Mouse (Mus musculus) Patski (cell line): ENCODE results near the gene Iqschfp. TPM values are rescaled to one million over a fixed set of nuclear protein-coding genes. Genes with fewer than 3 reads are reported as not detected.

ENCODE experiments used
- ATAC-seq: fragments of 100-300 bp; one replicate; pipeline ENCODE4 v1.8.0; 2021
- CTCF ChIA-PET: fragments of 350-600 bp; sonication (Branson Sonifier 250); formaldehyde crosslinking; loops from one replicate; lab custom pipeline; 2022; ENCODE audit warnings: inconsistent platforms; lab: Charles Lee
- POLR2A ChIA-PET: fragments of 350-600 bp; sonication (Branson Sonifier 250); formaldehyde crosslinking; loops from one replicate; lab custom pipeline; 2022; ENCODE audit warnings: antibody characterized with exemption, inconsistent platforms; lab: Charles Lee
- DNase-seq: peaks from one replicate; pipeline ENCODE4 v3.0.0-alpha.2; 2011; ENCODE audit warnings: low read depth, low spot score
- H3K27me3 ChIP-seq: fragments of 371-371 bp; one replicate; pipeline ENCODE4 v1.5.1; 2021
- CTCF ChIP-seq: fragments of 100-300 bp; IDR thresholded peaks from one replicate; pipeline ENCODE4 v1.5.1; 2021
- in situ Hi-C: fragments of 300-500 bp; cut with MboI; formaldehyde crosslinking; loops from 3 replicates; pipeline ENCODE4 v1.11.1; 2018; ENCODE audit warnings: low pct_unique_long_range_greater_than_20kb, mixed read lengths
- polyA plus RNA-seq: library from polyadenylated mRNA; unstranded; gene quantifications from one replicate; pipeline ENCODE4 v1.2.3, GENCODE M21; 2021

Gene Iqschfp
- polyA plus RNA-seq, 1 experiment from 2014 or later: not detected

- in situ Hi-C loops: loop anchor here (10.0 kb wide), 1 partner anchor 97 kb away; no protein-coding TSS in a partner anchor
- no peak for DNase-seq
- POLR2A ChIA-PET: no interaction called here
- H3K27me3 ChIP-seq: no peaks in the 10 kb centered on the region
- CTCF ChIA-PET: interaction anchor here (1.0 to 11.9 kb wide), 4 partner anchors 9 to 126 kb away, joined by 3 to 115 read pairs (median 32); no protein-coding TSS in a partner anchor
- ATAC-seq: no peak
- no peak for TF ChIP-seq CTCF
Measured at GRCm38 (mm10) chr3:68617708-68618107, 725.7 kb downstream of the Iqschfp start.

DNA sequence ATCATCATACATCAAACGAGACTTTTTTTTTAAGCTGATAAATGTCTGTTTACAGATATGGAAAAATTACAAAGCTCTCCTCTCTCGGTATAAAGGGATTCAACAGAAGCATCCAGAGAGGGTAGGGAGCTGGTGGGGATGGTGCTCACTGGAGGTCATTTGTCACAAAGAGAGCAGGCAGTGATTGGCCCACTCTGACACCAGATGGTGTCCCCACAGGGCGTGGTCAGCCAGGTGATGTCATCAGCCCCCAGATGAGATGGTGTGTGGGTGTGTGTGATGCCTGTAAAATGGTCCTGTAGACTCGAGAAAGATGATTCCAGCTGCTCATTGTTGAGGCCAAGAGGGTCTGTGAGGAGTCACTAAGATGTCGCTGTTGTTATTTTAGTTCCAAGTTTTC is 727.1 kb downstream of the Iqschfp start:
- no peak for TF ChIP-seq CTCF
- POLR2A ChIA-PET: interaction anchor here (0.8 kb wide), 1 partner anchor 12 kb away, joined by 3 read pairs; no protein-coding TSS in a partner anchor
- ATAC-seq (no peak), DNase-seq (no peak)
- H3K27me3 ChIP-seq: no peaks in the 10 kb centered on the region
- CTCF ChIA-PET: interaction anchor here (1.4 to 15.3 kb wide), 5 partner anchors 6 to 125 kb away, joined by 3 to 115 read pairs (median 4); no protein-coding TSS in a partner anchor
- in situ Hi-C loops: loop anchor here (10.0 kb wide), 1 partner anchor 96 kb away; no protein-coding TSS in a partner anchor

DNA sequence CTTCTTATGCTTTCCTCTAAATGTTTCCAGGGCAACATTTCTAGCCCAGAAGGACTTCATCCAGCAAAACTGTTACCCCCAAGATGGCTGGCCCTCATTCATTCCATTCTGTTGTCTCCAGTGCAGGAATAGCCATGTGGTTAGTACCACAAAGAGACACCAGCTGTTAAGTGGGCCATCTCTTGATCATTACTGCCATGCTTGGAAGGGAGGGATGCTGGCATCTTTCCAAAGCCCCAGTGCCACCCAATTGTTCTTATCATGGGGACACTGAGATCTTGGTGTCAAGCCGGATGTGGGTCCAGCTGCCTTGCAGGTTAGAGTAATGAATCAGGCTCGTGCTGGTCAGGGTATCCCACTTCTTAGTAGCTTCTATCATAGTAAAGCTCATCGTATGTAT is 729.9 kb downstream of the Iqschfp start:
- TF ChIP-seq CTCF: no peak
- ATAC-seq: no peak

DNA sequence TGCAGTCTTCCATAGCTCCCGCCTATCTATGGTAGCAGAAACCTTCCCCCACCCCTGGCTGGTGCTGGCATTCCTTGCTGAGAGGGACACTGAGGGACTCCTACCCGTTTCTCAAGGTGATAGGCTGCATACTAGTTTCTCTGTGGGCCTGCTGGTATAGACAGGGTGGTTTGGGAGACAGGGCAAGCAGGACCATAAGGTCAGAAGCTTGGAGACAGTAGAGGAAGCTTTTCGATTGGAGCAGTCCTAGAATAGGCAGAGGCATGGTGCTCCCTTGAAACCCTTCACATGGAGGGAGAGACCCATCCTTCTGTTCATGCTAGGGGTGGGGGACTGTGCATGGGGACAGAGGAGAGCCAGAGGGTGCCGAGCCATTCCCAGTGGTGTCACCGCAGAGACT is 731.0 kb downstream of the Iqschfp start:
- ATAC-seq (no peak), DNase-seq (no peak)
- ChIA-PET POLR2A (no interaction called here), CTCF (interaction anchor here (0.6 to 15.3 kb wide), 6 partner anchors 10 to 87 kb away, joined by 3 to 115 read pairs (median 4); no protein-coding TSS in a partner anchor)
- no peak for TF ChIP-seq CTCF
- H3K27me3 ChIP-seq: no peaks in the 10 kb centered on the region
- in situ Hi-C loops: loop anchor here (5.0 kb wide), 1 partner anchor 566 kb away; no protein-coding TSS in a partner anchor

More for the DNA sequence above, 729.9 kb downstream of the Iqschfp start:
- POLR2A ChIA-PET: no interaction called here
- CTCF ChIA-PET: interaction anchor here (1.2 to 15.3 kb wide), 7 partner anchors 9 to 122 kb away, joined by 3 to 115 read pairs (median 6); no protein-coding TSS in a partner anchor
- in situ Hi-C loops: loop anchor here (5.0 kb wide), 1 partner anchor 565 kb away; no protein-coding TSS in a partner anchor
- no peak for DNase-seq
- no peaks in the 10 kb centered on the region for H3K27me3 ChIP-seq

DNA sequence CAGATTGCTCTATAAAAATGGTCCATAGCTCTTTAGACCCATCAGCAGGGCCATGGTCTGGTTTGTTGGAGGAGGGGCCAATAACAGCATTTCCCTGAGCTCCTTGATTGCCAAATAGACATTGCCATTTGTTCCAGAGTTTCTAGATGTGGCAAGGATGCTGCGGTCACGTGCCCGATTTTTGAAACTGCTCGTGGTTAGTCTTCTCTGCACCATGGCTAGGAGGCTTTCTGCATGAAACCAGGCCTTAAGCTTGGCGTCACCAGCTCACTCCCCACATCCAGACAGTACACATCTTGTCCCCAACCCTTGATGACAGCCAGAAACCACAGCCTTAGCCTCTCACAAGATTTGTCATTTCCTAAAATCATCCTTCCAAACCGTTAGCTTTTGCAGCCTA is 732.4 kb downstream of the Iqschfp start:
- H3K27me3 ChIP-seq: no peaks in the 10 kb centered on the region
- POLR2A ChIA-PET: interaction anchor here (1.4 kb wide), 1 partner anchor 9 kb away, joined by 3 read pairs; no protein-coding TSS in a partner anchor
- CTCF ChIA-PET: interaction anchor here (1.3 to 15.3 kb wide), 4 partner anchors 12 to 86 kb away, joined by 4 to 115 read pairs (median 14); no protein-coding TSS in a partner anchor
- TF ChIP-seq CTCF: no peak
- ATAC-seq: no peak
- in situ Hi-C loops: loop anchor here (5.0 kb wide), 1 partner anchor 567 kb away; no protein-coding TSS in a partner anchor
- DNase-seq: no peak

GRCm38 (mm10) chr3:68630261-68630660 is 738.2 kb downstream of the Iqschfp start:
- ChIA-PET POLR2A (interaction anchor here (1.0 kb wide), 1 partner anchor 64 kb away, joined by 3 read pairs; no protein-coding TSS in a partner anchor), CTCF (interaction anchor here (0.8 to 15.3 kb wide), 6 partner anchors 11 to 79 kb away, joined by 3 to 115 read pairs (median 4); no protein-coding TSS in a partner anchor)
- DNase-seq (no peak), ATAC-seq (no peak)
- TF ChIP-seq CTCF: no peak
- in situ Hi-C loops: loop anchor here (5.0 kb wide), 1 partner anchor 302 kb away; no protein-coding TSS in a partner anchor
- H3K27me3 ChIP-seq: no peaks in the 10 kb centered on the region

DNA sequence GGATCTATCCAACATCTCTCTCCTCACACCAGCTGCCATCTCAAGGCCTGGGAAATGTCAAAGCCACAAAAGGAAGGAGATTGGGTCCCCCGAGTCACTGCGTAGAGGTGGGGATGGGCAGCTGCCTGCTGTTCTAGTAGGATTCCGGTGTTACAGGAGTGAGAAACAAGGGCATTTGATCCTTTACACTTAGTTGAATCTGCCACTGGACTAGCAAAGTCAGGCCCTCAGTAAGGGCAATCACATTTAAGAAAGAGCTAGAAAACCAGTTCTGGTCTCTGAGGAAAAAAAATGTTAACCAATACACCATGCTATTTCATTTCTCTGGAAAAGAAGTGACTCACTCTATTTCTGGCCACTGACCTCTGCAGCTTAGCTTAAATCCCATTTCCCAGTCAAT is 738.8 kb downstream of the Iqschfp start:
- ChIA-PET POLR2A (interaction anchor here (1.0 to 1.6 kb wide), 3 partner anchors 11 to 63 kb away, joined by 3 to 4 read pairs (median 3); no protein-coding TSS in a partner anchor), CTCF (interaction anchor here (0.8 to 15.3 kb wide), 8 partner anchors 9 to 126 kb away, joined by 3 to 115 read pairs (median 4); no protein-coding TSS in a partner anchor)
- in situ Hi-C loops: loop anchor here (5.0 kb wide), 1 partner anchor 301 kb away; no protein-coding TSS in a partner anchor
- H3K27me3 ChIP-seq: no peaks in the 10 kb centered on the region
- DNase-seq: no peak
- no peak for TF ChIP-seq CTCF
- peak; percentile 53 for ATAC-seq

- in situ Hi-C loops: loop anchor here (5.0 kb wide), 1 partner anchor 300 kb away; no protein-coding TSS in a partner anchor
- ATAC-seq: no peak
Measured at GRCm38 (mm10) chr3:68632714-68633113, 740.7 kb downstream of the Iqschfp start.

DNA sequence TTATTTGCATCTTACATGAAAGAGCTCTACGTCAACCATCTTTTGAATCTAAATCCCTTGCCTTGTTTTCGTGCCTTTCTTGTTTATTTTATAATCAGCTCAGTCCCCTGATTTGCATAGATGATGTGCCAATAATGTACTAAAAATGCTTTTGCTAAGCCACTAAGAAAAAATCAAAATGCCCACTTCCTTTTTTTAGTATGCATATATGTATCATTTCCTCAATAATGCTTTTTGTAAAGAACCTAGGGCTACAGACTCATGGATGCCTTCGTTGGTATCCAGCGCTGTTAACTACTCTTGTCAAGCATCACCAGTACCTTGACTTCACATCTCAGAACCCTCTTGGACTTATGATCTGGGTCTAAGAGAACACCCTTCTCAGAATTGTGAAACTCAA is 741.5 kb downstream of the Iqschfp start:
- CTCF ChIA-PET: interaction anchor here (1.0 to 15.3 kb wide), 4 partner anchors 12 to 84 kb away, joined by 3 to 115 read pairs (median 8); no protein-coding TSS in a partner anchor
- no peak for DNase-seq
- no peak for ATAC-seq

More at GRCm38 (mm10) chr3:68632714-68633113, 740.7 kb downstream of the Iqschfp start:
- no peak for TF ChIP-seq CTCF
- ChIA-PET CTCF (interaction anchor here (1.3 to 15.3 kb wide), 3 partner anchors 11 to 77 kb away, joined by 3 to 115 read pairs (median 14); no protein-coding TSS in a partner anchor), POLR2A (no interaction called here)
- H3K27me3 ChIP-seq: no peaks in the 10 kb centered on the region
- DNase-seq: no peak

DNA sequence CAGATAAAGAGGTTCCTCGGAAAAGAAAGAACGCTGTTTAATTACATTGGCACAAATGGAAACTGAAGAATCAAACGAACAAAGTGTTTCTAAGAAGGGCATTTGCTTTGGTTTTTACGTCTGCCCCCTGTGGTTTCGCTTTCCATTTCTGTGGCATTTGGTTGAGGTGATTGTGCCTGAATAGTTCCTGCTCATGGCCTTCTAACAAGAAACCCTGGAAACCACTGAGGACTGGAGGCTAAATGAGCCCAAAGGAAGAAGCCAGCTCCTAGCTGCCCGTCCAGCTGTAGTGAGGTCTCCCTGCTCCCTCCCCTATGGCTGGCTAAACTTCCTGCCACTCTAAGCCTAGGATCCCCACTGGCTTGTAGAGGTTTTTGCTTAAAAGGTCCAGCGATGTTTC is 745.9 kb downstream of the Iqschfp start:
- DNase-seq (no peak), ATAC-seq (no peak)
- in situ Hi-C loops: no loop called here
- TF ChIP-seq CTCF: no peak
- CTCF ChIA-PET: no interaction called here
- POLR2A ChIA-PET: no interaction called here
- no peaks in the 10 kb centered on the region for H3K27me3 ChIP-seq

More for the DNA sequence above, 741.5 kb downstream of the Iqschfp start:
- POLR2A ChIA-PET: interaction anchor here (1.0 kb wide), 1 partner anchor 9 kb away, joined by 3 read pairs; no protein-coding TSS in a partner anchor
- H3K27me3 ChIP-seq: no peaks in the 10 kb centered on the region
- TF ChIP-seq CTCF: no peak
- in situ Hi-C loops: loop anchor here (5.0 kb wide), 1 partner anchor 299 kb away; no protein-coding TSS in a partner anchor
